Mouse (Mus musculus) cerebellum, postnatal 25 days (tissue): ENCODE measurements around the gene Trim25.

Experiments
- DNase-seq, 2 experiments: peaks; one replicate each; pipeline ENCODE4 v3.0.0; 2021; ENCODE audit warnings: mixed read lengths in 2 of 2

Gene Trim25

DNA sequence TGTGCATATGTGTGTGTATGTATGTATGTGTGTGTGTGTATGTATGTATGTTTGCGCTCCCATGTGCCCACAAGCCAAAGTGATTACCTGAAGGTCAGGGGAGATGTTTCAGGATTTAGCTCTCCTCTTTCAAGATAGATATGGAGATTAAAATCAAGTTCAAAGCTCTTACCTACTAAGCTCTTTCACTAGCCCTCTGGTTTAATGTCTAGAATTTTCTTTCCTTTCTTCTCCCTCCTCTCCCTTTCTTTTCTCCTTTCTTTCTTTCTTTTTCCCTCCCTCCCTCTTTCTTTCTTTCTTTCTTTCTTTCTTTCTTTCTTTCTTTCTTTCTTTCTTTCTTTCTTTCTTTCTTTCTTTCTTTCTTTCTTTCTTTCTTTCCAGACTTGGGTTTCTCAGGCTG, 67.6 kb downstream of the Trim25 start, which contains the start of gene Dgke:
Gene Dgke, minus strand, starts transcription at position 101 of the 400 bp plus-strand sequence.
- no peak for DNase-seq

DNA sequence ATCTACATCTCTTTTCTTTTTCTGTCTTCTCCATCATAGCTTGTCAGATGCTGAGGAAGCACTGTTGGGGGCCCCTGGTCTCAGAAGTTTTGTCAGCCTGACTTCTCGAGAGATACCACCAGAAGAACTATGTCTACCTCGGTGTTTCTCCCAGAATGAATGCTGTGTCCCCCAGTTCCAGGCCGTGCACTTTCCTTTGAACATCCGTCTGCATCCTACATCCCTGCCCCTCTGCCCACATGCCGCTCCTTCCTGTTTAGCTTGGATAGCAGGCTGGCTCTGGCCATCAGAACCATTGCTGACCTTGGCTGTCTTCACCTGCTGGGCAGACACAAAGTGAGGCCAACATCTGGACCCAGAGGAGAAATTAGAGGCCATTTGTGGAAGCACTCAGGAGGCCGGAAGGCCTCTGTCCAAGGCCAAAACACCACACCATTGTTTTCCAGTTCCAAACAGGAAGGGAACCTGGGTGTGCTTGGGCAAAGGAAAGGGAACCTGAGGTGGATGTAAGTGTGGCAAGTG, 68.2 kb downstream of the Trim25 start:
- DNase-seq, result no peak

DNA sequence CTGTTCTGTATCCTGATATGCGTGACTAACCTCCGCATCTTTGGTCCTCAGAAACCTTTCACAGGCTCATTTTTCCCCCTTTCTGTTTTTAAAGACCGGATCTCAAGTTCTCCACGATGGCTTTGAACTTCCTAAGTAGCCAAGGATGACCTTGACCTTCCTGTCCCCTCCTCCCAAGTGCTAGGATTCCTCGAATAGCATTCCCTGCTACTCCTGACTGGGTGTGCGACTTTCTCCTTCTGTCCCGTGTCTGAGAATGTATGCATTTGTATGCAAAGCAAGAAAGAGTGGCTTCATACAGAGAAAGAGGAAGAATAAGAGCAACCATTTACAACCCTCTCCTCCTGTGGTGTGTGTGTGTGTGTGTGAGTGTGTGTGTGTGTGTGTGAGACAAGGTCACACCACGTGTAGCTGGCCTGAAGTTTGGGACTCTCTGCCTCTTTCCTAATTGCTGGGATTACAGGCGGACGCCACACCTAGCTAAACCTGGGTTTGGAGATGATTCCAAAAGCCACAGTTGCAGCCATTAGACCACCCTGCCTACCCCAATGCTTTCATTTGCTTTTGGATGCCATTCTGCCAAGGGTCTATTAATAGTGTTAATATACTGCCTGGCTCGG, 68.8 kb downstream of the Trim25 start:
- DNase-seq, result no peak

DNA sequence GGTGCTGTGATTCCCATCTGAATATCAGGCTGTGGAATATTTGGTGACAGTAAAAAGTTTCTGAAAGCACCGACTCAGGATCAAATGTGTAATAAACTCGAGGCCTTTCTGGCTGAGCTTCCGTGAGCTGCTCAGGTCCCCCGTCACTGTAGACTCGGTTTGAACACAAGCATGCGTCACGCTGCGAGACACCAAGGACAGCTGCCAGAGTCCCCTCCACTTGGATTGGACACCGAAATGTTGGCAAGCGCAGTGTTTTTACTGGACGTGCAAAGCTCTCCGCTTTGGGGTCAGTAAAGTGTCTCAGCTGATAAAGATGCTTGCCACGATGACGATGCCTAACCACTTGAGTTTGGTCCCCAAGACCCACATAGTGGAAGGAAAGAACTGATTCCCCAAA, 69.5 kb downstream of the Trim25 start:
- peak in 1 of 2 experiments; percentile 30 for DNase-seq

DNA sequence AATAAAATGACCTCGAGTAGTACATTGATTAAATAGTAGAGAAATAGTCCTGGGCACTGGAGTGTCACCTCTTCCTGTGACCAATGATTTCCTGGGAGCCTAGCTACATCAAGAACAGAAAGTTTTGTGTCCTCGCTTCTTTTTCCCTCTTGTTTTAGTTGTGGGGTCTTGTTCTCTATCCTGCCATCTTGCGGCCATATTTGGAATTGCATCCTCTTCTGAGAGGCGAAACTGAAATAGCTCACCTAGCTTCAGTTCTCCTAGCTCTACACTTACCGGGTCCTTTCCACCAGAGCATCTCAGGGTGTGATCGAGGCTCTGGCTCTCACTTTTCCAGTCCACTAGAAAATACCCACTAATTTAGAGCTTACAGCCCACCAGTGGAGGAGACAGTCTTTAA, 70.1 kb downstream of the Trim25 start:
- DNase-seq, result peak; percentile 57 to 77
